In the genomic region with DNA sequence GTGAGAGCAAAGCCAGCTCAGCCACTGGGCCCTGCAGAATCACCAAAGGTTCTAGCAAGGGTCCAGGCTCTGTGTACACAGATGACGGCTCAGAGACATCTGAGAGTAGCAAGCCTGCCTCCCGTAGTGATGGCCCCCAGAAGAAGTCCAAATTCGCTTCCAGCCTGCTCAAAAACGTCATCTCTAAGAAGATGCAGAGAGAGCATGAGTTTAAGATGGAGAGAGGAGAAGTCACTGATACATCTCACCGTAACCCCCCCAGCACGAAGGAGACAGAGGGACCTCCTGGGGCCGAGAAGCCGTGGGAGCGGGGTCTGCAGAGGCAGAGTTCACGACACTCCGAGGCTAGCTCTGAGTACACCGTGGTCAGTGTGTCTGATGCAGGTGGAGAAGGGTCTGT, we compare ENCODE assay signal across 14 mouse cellular contexts. TPM values are rescaled to one million over a fixed set of nuclear protein-coding genes. Genes with fewer than 3 reads are reported as not detected.
A peak's percentile ranks its signal among the peaks of the same experiment; 100 is the strongest.
DNase-seq lines count a peak whose midpoint lies in the region; ATAC-seq and TF ChIP-seq lines count a peak whose summit lies in the region.
"Had no signal": no experiment of that assay in that cellular context is flagged by ENCODE, and none has a peak within 500 bp of the region (broad histone marks: within the 10 kb centered on the region; RNA-seq: fewer than 3 reads in every experiment).

Gene Gm5105 (minus strand): TSS at position 101 of the 400 bp plus-strand sequence.

- peaks cover 11% of the 10 kb centered on the region for H3K27me3 ChIP-seq in kidney, embryonic 15.5 days
- H3K27me3 ChIP-seq in hindbrain, embryonic 13.5 days, result peaks cover 3% of the 10 kb centered on the region; the same call in 1 of the 2 replicates
- no peaks in the 10 kb centered on the region for H3K27me3 ChIP-seq in midbrain, embryonic 14.5 days (ENCODE audit: control insufficient read depth, insufficient read depth, low read length)
- H3K27me3 ChIP-seq: embryonic facial prominence, embryonic 15.5 days; neural tube, embryonic 12.5 days had no signal

- peak within 1 kb of the TSS; percentile 97 for H3K27ac ChIP-seq in gastrocnemius, adult 2 months
- peak within 1 kb of the TSS; percentile 46; the same call in 1 of the 2 replicates for H3K27ac ChIP-seq in kidney, embryonic 15.5 days
- H3K27ac ChIP-seq in hindbrain, embryonic 13.5 days, result 0 out of 2 replicates have a peak within 1 kb of the TSS, but pooled peaks have one; percentile 52
- no peak within 1 kb of the TSS for H3K27ac ChIP-seq in midbrain, embryonic 14.5 days (replicated peaks; ENCODE audit: low read depth, low read length)
- H3K27ac ChIP-seq: embryonic facial prominence, embryonic 15.5 days; neural tube, embryonic 12.5 days had no signal

- peak within 1 kb of the TSS; percentile 75 for H3K4me3 ChIP-seq in gastrocnemius, adult 2 months
- H3K4me3 ChIP-seq in kidney, embryonic 15.5 days (replicated peaks), result peak within 1 kb of the TSS; percentile 25
- peak within 1 kb of the TSS; percentile 11; the same call in 1 of the 2 replicates for H3K4me3 ChIP-seq in hindbrain, embryonic 13.5 days
- no peak within 1 kb of the TSS for H3K4me3 ChIP-seq in midbrain, embryonic 14.5 days (replicated peaks; ENCODE audit: low read depth, low read length)
- H3K4me3 ChIP-seq: embryonic facial prominence, embryonic 15.5 days; neural tube, embryonic 12.5 days had no signal

- TF ChIP-seq CTCF in gastrocnemius, adult 2 months (IDR thresholded peaks at IDR 0.05), result no peak

- H3K9me3 ChIP-seq in kidney, embryonic 15.5 days (replicated peaks), result no peaks in the 10 kb centered on the region
- H3K9me3 ChIP-seq in hindbrain, embryonic 13.5 days, result no peaks in the 10 kb centered on the region
- no peaks in the 10 kb centered on the region for H3K9me3 ChIP-seq in midbrain, embryonic 14.5 days (ENCODE audit: control insufficient read depth, low read length)
- H3K9me3 ChIP-seq: embryonic facial prominence, embryonic 15.5 days; neural tube, embryonic 12.5 days had no signal

- H3K9ac ChIP-seq in kidney, embryonic 15.5 days, result no peak within 1 kb of the TSS
- no peak within 1 kb of the TSS for H3K9ac ChIP-seq in hindbrain, embryonic 13.5 days
- H3K9ac ChIP-seq in midbrain, embryonic 14.5 days (replicated peaks; ENCODE audit: low read length), result no peak within 1 kb of the TSS
- H3K9ac ChIP-seq: embryonic facial prominence, embryonic 15.5 days; neural tube, embryonic 12.5 days had no signal

- H3K36me3 ChIP-seq in kidney, embryonic 15.5 days, result no peaks in the 10 kb centered on the region
- no peaks in the 10 kb centered on the region for H3K36me3 ChIP-seq in hindbrain, embryonic 13.5 days
- H3K36me3 ChIP-seq in midbrain, embryonic 14.5 days (ENCODE audit: control insufficient read depth, insufficient read depth, low read length), result no peaks in the 10 kb centered on the region
- H3K36me3 ChIP-seq: embryonic facial prominence, embryonic 15.5 days; neural tube, embryonic 12.5 days had no signal

- peaks cover 45% of the 10 kb centered on the region for H3K4me1 ChIP-seq in kidney, embryonic 15.5 days
- peaks cover 45% of the 10 kb centered on the region for H3K4me1 ChIP-seq in hindbrain, embryonic 13.5 days (replicated peaks)
- H3K4me1 ChIP-seq in midbrain, embryonic 14.5 days (ENCODE audit: control insufficient read depth, insufficient read depth, low read length), result peaks cover 16% of the 10 kb centered on the region

- intact Hi-C loops in gastrocnemius, adult 2 months (cut with DNase I), result loop anchor here (1.0 to 2.0 kb wide), 2 partner anchors 38 to 75 kb away; no protein-coding TSS in a partner anchor

- WGBS in kidney, embryonic 15.5 days, result 86% methylated on average over 12 of the region's 12 CpGs
- 90% methylated on average over 12 of the region's 12 CpGs for WGBS in hindbrain, embryonic 13.5 days
- WGBS in midbrain, embryonic 14.5 days, result 92% methylated on average over 12 of the region's 12 CpGs

- H3K4me2 ChIP-seq in kidney, embryonic 15.5 days, result peak within 1 kb of the TSS; percentile 61
- H3K4me2 ChIP-seq in hindbrain, embryonic 13.5 days, result peak within 1 kb of the TSS; percentile 42
- H3K4me2 ChIP-seq in midbrain, embryonic 14.5 days (ENCODE audit: low read length), result peak within 1 kb of the TSS; percentile 21; the same call in 1 of the 2 replicates
- H3K4me2 ChIP-seq: embryonic facial prominence, embryonic 15.5 days; neural tube, embryonic 12.5 days had no signal

- ATAC-seq in kidney, embryonic 15.5 days (replicated peaks; ENCODE audit: low FRiP score), result no peak
- no peak for ATAC-seq in hindbrain, embryonic 13.5 days (ENCODE audit: low FRiP score)
- ATAC-seq in midbrain, embryonic 14.5 days (ENCODE audit: low FRiP score, low TSS enrichment), result no peak

- DNase-seq in gastrocnemius, adult 2 months, result no peak
- no peak for DNase-seq in gastrocnemius, adult 18-20 months (ENCODE audit: low spot score)
- no peak for DNase-seq in kidney, postnatal 36 days
- DNase-seq in midbrain, embryonic 14.5 days, result no peak
- DNase-seq in left cerebral cortex, adult 8-10 months (ENCODE audit: low spot score in 2 of 2), result no peak
- DNase-seq in spleen, postnatal 4 days (ENCODE audit: low spot score in 2 of 2), result no peak
- DNase-seq: cerebellum, adult 9-11 months; left cerebral cortex, postnatal 4 days; lung, adult 2 months had no signal

RNA-seq across cellular contexts. Expression of gene Gm5105, which starts in this region (rescaled TPM):
- 1 to 10 TPM; 1.3 to 1.8 TPM for total RNA-seq in gastrocnemius, adult 2 months (2021)
- 1 to 10 TPM; 1.3 TPM for total RNA-seq in gastrocnemius, adult 18-20 months (2021)
- polyA plus RNA-seq in kidney, embryonic 15.5 days (2015; fragmentation: Nextera tagmentation; extraction: Ambion mirVana), result 0.36 TPM in 1 of 2 replicates, not detected in the other
- polyA plus RNA-seq in hindbrain, embryonic 13.5 days (2015; fragmentation: Nextera tagmentation; extraction: Ambion mirVana), result 0.12 TPM in 1 of 2 replicates, not detected in the other
- not detected in 2 replicates for polyA plus RNA-seq in midbrain, embryonic 14.5 days (2014; fragmentation: Nextera tagmentation; extraction: Ambion mirVana)
- total RNA-seq in left cerebral cortex, adult 8-10 months (2022), result under 1 TPM in 1 of 4 experiments, not detected in 3; 0.21 TPM
- total RNA-seq: left cerebral cortex, postnatal 4 days; megakaryocyte, adult 5-6 weeks had no signal
- polyA plus RNA-seq: neural tube, embryonic 12.5 days had no signal
